Mouse (Mus musculus) fibroblast of lung, adult 2 months (primary cell): ENCODE measurements around the gene Grin1.
"Not testable (repeated sequence)": the region's sequence is repeated elsewhere in the genome, so short reads cannot be mapped to it uniquely, and the experiment has no call there.

Source experiments
- DNase-seq: peaks from one replicate; pipeline ENCODE4 v3.0.0-alpha.2; 2011; ENCODE audit warnings: low read depth

Grin1 gene

DNA sequence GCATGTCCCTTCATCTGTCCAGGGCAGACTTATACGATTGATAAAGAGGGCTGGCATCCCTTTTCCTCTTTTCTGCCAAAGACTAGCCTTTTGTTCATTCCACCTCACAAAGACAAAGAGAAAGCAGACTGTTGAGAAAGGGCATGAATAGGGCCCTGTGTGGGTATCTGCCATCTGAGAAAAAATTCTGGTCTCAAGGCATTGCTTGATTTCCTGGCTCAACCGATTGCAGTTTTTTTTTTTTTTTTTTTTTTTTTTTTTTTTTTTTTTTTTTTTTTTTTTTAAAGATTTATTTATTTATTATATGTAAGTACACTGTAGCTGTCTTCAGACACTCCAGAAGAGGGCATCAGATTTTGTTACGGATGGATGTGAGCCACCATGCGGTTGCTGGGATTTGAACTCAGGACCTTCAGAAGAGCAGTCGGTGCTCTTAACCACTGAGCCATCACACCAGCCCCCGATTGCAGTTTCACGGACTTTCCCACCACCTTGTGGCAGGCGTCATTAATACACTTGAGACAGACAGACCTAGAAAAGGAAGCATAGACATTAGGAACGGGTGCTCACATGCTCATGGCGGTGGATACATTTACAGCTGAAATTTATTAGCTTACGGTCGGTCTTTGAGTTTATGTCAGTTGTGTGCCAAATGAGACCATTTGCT, 62.4 kb downstream of the Grin1 start:
- DNase-seq, result not testable (repeated sequence)

DNA sequence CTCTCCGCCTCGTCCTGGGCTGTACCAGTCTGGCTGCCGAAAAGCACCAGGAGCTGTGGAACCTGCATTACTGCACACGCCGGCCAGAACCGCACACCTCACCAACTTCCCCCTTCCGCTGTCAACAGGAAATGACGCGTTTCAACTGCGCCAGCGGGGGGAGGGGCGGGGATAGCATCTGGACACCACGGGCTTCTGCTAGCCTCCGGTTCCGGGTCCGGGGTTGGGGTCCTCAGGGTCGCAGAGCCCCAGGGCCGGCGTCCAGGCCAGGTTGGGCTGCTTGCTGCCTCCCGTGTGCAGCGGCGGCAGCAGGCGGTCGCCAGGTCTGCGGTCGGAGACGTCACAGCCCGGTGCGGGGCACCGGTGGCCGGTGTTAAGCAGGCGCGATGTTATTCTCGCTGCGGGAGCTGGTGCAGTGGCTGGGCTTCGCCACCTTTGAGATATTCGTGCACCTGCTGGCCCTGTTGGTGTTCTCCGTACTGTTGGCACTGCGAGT, 63.7 kb downstream of the Grin1 start, which contains the start of gene Tmem203:
Gene Tmem203 (plus strand): TSS at position 156 of the 496 bp plus-strand sequence.
- DNase-seq, result peak; percentile 45

DNA sequence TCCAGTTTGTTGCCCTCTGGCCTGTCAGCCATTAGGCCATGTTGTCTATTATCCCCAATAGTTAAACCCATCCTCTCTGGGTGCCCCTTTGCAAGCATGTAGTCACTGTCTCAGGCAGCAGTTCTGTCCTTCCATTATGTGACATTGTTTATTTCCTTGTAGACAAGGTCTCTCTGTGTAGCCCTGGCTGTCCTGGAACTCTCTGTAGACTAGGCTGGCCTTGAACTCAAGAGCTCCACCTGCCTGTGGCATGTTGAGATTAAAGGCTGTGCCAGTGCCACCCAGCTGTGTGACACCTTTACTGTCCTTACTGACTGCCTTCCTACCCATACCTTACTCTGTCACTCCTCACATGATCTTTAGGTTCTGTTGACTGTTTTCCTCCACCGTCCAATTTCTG, 66.7 kb downstream of the Grin1 start:
- DNase-seq, result no peak

DNA sequence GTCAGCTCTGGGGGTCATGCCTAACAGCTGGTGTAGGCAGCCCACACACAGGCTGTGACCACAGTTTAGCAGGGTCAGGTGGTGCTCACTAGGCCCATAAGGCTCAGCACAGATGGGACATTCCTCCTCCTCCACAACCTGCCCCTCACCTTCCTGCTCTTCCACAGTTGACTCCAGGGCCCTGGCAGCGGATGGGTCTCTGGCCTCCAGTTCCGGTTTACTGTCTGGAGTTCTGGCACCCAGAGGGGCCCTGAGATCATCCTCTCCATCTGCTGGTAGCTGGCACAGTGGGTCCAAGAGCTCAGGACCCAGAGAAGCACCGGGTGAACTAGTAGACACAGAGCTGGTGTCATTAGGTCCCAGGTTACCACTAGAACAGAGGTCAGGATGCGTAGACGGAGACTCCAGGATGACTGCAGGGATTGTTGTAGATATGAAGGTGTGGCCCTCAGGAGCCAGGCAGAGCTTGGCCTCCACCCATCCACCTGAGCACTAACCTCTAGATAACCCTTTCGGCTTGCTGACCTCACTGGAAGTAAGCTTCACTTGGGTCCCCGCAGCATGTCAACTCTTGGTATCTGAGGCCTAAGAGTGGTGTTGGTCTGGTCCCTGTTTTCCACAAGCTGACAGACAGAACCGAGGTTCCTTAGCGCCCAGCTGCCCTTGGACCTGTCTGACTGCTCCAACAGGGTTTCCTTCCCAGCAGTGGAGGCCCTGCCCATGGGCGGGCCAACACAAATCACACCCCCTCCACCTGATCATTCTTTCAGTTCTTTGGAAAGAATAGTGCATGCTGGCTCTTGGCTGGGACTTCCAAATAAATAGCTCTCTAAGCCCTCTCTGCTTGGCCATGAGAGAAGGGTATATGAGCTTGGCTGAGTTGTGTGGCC, 72.6 kb downstream of the Grin1 start, which contains the start of gene AL732309.1:
Gene AL732309.1 (minus strand): TSS at position 681 of the 890 bp plus-strand sequence.
- DNase-seq, result no peak

DNA sequence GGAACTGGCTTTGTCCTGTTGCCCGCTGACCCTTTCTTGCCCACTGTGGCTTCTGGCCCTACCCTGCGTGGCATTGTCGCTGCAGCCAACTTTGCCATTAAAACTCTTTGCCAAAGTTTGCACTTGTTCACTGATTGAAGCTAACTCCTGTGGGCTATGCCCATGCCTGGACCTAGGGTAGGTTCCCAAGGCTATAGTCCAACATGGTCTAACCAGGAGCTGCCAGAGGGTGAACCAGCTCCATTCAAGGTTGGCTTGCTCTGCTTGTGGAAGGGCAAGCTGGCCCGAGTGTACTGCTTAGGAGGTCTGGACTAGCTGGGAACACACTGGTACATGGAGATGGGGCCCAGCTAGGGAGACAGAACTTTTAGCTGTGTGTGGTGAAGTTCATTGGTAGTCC, 74.8 kb downstream of the Grin1 start:
- DNase-seq, result no peak

DNA sequence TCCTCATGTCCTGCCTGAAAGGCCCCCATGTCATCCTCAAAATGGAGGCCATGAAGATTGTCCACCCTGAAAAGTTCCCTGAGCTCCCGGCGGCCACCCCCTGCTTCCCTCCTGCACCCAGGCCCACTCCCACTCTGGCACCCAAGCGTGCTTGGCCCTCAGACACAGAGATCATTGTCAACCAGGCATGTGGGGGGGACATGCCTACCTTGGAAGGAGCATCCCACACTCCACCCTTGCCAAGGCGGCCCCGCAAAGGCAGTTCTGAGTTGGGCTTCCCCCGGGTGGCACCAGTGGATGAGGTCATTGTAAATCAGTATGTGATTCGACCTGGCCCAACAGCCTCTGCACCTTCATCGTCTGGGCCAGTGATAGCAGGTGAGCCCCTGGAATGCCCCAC, 75.6 kb downstream of the Grin1 start:
- no peak for DNase-seq

DNA sequence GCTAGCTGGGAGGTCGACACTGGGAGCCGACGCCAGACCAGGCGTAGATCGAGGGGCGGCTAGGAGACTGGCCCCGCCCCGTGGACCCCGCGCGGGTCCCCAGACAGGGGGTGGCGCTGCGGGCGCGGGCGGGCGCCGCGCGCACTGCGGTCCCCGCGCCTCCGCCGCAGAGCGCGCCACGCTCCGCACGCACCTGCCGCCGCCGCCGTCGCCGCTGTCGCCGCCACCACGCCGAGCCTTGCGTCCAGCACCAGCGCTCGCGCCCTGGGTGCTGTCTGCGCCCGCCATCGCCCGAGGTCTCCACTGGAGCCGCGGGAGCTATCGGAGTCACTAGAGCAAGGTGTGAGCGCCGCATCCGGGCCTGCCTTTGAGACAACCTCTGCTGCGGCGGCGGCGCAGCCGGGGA, 76.9 kb downstream of the Grin1 start, which contains the start of the genes Rnf208 and Cysrt1:
Gene Rnf208 (plus strand): TSS at position 155 of the 406 bp plus-strand sequence.
Gene Cysrt1 (minus strand): TSS at position 352 of the 406 bp plus-strand sequence.
- DNase-seq, result no peak

DNA sequence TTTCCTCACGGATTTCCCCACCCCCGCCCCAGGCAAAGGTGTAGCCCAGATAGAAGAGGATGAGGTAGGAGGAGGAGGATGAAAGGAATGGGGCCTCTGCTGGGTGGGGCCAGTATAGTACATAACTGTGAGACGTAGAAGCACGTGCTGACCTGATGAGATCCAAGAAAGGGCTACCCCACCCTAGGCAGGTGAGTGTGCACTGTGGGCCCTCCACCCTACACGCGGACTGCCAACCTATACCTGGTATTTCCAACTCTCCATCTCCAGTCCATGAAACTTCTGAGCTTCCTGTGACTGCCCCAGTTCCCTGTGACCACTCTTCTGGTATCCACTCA, 77.6 kb downstream of the Grin1 start:
- DNase-seq, result no peak
